Mouse (Mus musculus): ENCODE measurements around the gene Rassf2.

- TF ChIP-seq CTCF (IDR thresholded peaks at IDR 0.05; ENCODE audit: borderline replicate concordance, insufficient read depth, low read length): no peak
- no peak for TF ChIP-seq POLR2A (IDR thresholded peaks at IDR 0.05; ENCODE audit: low read depth, low read length)
Measured at GRCm38 (mm10) chr2:131970597-131970996, 59.5 kb downstream of the Rassf2 start.

Data from embryonic fibroblast, embryonic 13.5 days (primary cell).